Mouse (Mus musculus): ENCODE results near the gene Slc22a20. TPM values are rescaled to one million over a fixed set of nuclear protein-coding genes. Genes with fewer than 3 reads are reported as not detected.

Gene Slc22a20
- polyA plus RNA-seq (2017; shearing (Covaris generic)) = not detected

DNA sequence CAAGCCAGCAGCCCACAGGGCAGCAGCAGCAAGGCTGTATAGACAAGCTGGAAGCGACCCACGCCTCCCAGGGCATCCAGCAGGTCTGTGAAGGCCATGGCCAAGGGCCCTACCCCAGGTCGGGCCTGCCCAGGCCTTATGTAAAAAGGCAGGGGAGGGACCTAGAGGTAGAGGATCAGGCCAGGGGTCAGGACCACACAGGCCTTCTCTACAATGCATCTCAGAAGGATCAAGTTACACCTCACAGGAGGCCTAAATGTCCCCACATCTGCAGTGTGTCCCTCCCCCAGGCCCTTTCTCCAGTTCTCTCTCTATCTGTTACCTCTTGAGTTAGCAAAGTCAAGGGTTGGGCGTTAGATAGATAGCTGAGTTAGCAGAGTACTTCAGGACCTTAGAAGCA is at the start of gene Slc22a20:
Gene Slc22a20 (minus strand): TSS at position 101 of the 400 bp plus-strand sequence.
- ATAC-seq = no peak

DNA sequence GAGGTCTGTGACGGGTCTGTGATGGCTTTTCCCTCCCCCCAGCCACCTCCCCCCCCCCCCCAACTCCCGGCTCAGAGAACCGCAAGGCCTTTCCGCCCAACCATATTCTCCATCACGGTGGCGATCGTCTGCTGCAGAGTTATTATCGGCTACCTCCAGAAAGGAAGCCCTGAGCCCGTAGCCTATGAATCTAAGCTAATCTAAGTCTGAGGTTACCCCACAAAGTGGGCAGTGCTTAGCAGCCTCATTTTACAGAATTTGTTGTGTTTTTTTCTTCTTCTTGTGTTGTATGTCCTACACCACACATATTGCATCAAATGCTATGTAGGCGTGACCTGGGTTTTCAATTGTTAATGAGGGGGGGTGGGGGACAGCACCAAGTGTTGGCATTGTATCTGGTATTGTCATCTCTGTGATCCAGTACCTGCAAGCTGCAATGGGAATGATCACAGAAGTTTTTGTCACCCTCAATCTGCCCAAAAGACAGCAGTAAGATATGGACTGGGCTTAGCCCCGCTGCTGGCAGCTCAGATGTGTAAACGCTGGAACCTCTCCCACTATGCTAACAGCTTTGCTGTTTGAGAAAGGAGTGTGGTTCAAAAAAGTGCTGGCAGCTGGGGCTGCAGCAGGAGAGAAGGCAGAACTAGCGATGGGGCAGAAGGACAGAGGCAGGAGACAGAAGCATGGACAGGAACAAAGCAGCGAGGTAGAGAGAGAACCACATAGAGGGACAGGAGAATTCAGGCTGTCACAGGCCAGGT is 44.8 kb upstream of the Slc22a20 start:
- ATAC-seq = no peak

DNA sequence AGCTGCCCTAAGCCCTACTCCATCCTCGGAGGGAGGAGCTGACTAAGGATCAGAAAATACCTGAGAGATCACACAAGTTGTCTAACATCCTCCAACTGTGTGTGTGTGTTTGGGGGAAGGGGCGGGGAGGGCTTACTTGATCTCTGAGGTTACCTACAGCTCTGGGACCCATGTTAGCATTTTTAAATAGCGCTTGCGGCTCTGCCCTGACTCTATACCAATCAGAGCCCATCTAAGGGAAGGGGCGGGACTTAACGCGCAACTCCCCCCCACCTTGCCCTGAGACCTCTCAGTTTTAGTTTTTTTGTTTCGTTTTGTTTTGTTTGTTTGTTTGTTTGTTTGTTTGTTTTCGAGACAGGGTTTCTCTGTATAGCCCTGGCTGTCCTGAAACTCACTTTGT is 43.5 kb upstream of the Slc22a20 start:
- ATAC-seq = no peak

DNA sequence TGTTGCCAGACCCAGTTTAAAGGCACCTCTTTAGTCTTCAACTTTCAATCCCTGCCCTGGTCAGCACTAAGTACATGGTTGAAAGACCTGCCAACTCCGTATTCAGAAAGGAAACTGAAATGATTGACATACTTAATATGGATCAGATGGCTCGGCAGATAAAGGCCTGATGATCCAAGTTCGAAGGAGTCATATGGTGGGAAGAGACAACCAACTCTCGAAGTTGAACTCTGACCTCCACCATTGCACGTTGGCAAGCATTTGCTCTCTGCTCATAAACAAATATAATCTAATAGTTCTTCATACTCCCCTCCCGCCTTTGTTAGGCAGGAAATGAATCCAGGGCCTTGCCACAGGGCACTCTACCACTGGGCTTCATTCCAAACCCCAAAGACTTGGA is 43.0 kb upstream of the Slc22a20 start:
- ATAC-seq = no peak

DNA sequence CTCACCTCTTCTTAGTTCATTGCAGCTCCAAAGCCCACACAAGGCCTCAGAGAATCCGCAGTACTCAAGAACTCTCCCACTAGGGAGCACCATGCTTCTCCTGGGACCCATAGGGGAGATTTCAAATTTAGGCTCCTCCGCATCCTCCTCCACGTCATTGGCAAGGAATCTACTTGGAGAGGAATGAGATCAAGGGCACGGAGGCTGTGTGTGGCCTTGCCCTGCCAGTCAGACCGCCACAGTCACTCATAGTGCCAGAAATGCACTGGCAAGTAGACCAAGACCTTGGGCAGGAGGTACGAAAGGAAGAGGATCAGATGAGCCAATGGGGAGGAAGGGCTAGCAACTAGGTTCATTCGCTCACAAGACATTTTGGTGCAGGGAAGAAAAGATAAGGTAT is 38.0 kb upstream of the Slc22a20 start:
- ATAC-seq = no peak

DNA sequence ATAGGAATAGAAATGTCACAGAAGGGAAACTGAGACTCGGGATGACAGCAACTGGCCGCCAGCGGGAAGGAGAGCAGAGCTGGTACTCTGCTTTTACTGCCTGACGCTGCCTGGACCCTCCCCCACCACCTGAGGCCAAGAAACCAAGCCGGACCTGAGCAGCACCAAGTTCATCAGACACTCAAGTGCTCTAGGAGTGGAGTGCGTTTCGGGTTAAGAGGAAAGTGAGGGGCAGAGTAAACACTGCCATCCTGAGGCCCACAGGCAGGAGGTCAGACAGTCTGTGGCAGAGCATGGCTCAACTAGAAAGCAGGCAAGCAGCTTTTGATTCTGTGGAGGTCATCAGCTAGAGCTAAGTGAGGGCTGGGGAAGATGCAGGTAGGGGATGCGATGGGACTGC is 37.1 kb upstream of the Slc22a20 start:
- ATAC-seq = no peak

DNA sequence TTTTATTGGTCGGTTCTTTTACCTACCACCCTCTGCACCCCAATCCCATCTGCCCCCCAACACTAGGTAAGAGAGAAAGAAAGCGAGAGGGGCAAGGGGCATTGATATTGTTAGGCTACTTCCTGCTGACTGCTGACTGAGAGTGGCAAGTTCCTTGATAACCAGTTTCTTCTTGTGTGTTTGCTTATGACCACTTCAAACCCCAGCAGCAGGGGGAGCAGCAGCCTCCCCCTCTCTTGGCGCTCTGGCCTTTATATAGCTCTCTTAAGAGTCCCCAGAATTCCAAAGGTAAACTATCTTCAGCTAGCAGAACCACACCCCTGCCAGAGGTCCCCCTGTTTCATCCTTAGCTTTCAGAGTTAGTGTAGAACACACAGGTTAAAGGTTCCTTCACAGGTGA is 34.3 kb upstream of the Slc22a20 start:
- ATAC-seq = no peak

DNA sequence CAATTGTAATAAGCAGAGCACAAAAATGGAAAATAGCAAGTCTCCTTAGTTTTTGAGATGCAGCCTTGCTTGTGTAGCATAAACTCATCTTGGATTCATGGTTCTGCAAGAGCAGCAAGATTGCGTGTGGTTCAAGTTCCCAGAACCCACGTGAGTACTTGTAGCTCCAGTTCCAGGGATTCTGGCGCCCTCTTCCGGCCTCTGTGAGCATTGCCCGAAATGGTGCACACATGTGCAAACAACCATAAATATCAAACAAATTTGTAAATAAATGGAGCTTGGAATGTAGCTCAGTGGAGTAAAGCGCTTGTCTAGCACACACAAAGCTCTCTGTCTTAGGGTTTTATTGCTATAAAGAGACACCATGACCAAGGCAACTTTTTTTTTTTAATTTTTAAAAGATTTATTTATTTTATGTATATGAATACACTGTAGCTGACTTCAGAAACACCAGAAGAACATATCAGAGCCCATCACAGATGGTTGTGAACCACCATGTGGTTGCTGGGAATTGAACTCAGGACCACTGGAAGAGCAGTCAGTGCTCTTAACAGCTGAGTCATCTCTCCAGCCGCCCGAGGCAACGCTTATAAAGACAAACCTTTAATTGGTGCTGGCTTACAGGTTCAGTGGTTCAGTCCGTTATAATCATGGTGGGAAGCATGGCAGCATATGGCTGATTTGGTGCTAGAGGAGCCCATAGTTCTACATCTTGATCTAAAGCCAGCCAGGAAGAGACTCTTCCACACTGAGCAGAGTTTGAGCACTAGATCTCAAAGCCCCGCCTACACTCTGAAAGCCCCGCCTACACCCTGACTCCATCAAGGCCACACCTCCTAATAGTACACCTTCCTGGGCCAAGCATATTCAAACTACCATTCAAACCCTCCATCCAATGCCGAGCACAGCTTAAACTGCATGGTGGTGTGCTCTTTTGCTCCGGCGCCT is 32.5 kb upstream of the Slc22a20 start:
- ATAC-seq = peak; percentile 19

DNA sequence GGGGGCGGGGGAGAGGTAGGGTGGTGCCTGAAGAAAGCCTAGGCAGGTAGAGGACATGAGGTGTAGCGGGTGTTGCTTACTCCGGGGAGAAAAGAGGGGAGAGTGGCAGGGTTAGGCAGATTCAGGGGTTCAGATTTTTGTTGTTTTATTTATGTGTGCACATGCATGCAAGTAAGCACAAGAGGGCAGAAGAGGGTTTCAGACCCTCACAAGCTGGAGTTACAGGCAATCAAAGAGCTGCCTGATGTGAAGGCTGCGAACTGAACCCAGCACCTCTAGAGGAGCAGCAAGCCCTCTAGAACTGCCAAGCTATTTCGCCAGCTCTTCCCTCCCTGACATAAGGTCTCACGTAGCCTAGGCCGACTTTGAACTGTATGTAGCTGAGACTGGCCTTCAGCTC is 30.6 kb upstream of the Slc22a20 start:
- ATAC-seq = no peak

DNA sequence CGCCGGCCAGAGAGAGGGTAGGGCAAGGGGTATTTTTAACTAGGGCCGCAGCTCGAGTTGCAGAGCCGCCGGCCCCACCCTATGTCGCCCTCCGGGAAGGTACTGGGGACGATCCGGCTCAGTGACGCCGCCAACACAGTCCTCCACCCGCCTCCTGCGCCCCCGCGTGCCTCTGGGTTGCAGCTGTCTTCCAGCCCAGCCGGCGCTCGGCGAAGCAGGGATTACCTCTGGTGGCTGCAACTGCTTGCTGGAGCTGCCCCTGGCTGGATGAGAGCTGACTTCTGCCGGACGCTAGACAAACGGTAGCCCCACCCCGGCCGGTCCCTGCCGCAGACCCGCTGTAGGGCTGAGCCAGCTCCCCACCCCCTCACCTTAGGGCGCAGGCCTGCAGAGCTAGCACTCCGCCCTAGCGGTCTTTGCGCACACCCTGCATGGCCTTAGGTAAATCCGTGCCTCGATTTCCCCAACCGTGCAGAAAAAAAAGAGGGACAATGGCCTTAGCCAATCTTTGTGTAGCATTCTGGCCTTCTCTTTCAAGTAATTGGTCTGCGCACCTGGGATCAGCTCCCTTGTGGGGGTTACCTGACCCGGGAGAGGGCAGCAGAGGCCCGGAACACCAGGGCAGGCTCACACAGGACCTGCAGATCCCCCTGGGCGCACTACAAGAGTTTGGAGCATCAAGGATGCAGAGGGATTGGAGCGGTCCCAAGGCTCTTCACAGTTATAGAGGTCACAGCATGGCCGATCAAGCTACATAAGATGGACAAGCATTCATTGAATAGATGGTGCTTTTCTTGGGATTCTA is 29.8 kb upstream of the Slc22a20 start, which contains the start of gene Capn1:
Gene Capn1 (minus strand): TSS at position 387 of the 805 bp plus-strand sequence.
- peak; percentile 64 for ATAC-seq

DNA sequence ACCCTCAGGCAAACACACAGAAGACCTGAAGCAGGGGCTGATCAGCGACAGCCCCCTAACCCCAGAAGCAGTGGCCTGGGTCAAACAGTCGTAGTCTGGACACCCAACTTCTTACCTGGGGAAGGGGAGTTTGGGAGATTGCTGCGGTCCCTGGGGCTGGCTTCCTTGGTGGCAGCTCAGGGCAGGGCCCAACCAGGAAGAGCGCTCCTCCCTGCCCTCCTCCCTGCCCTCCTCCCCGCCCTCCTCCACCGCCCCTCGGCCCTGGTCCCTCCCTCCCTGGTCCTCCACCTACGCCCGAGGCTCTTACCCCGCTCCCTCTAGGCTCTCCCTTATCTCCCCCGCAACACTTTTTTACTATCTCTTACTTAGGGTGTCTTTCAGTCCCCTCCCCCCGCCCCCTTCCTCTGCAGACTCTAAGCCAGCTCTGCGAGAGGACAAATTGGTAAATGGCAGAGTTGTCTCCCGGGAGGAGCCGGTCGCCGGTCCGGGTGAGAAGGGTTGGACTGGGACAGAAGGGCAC is 29.1 kb upstream of the Slc22a20 start:
- peak; percentile 63 for ATAC-seq

DNA sequence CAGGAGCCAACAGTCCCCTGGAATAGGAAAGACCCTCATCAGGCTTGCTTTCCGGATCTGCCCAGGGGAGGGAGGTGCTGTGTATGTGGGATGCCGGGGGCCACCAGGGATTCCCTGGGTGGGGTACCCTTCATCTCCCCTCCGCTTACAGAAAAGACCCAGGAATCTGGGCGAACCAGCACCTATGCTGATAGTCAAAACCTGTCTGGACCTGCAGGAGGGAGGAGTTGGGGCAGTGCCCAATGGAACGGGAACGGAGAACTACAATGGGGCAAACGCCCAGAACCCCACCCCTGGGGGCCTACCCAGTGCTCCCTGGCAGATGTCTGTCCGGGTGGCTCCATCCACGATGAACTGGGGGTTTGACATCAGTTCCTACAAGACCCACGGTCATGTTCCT is 27.7 kb upstream of the Slc22a20 start:
- ATAC-seq = no peak

DNA sequence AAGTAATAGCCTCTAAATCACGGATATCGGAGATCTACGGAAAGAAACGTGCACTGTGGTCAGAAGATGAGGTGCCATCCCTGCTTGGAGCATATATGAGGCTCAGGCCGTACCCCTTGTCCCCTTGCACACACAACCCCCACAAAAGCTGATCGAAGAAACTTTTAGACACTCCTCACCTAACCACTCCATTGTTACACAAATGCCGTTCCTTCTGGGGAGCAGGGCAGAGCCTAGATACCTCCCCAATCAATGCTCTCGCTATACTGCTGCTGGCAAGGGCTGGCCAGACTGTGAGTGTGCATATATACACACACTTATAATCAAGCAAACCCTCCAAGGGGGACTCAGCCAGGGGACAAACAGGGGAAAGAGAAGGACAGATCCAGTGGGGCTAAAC is 23.2 kb upstream of the Slc22a20 start:
- no peak for ATAC-seq

DNA sequence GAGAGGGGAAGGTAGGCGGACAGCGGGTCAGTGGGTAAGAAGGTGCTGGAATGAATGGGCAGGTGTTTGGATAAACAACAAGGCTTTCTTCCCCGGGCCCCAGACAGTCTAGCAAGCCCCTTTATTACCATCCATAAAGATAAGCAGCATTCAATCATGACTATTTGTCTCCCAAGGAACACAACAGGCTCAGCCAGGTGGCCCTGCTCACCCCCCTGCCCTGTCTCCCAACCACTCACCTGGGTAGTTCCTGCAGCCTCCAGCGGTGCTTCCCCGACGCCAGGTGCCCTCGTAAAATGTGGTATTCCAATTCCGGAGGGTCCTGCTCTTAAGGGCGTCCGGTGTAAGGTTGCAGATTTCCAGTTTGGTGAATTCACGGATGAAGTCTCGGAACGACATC is 21.1 kb upstream of the Slc22a20 start:
- ATAC-seq = no peak

DNA sequence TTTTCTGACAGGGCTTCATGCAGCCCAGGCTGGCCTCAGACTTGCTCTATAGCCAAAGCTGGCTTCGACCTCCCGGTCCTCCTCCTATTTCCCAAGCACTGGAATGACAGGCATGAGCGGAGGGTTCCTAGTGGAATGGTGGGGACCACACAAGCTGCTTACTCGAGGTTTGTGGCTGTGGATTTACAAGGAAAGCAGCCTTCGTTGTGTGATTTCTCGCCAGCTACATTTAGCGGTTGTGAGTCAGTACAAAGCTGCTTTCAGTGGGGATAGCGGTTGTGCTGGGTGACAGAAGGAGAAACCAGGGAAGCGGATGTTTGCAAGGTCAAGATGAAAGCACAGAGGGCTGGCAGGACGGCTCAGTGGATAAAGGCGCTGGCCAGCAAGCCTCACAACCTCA is 19.6 kb upstream of the Slc22a20 start:
- ATAC-seq = no peak

DNA sequence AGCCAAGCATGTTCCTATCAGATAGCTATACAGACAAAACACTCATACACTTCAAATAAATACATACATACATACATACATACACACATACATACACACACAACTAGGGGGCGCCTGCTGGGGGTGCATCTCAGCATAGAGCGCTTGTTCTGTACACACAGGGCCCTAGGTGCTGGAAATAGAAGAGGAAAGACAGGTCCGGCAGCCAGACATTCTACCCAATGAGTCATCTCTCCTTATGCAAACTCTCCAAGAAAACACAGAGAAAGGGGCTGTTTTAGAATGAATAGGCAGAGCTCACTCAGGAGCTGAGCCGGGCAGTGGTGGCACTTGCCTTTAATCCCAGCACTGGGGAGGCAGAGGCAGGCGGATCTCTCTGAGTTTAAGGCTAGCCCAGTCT is 14.0 kb upstream of the Slc22a20 start:
- no peak for ATAC-seq

DNA sequence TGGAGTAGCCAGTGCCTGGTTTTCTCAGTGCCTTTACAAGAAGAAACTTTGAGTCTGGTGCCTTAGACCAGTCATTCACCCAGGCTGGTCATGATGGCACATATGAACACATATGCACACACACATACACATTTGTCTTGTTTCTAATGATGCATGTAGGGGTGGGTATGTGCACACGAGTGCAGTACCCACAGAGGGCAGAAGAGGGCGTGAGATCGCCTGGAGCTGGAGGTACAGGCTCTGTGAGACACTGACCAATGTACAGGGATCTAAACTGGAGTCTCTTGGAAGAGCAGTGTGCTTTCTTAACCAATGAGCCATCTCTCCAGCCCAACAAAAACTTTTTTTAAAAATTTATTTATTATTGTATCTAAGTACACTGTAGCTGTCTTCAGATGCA is 12.2 kb upstream of the Slc22a20 start:
- ATAC-seq = no peak

DNA sequence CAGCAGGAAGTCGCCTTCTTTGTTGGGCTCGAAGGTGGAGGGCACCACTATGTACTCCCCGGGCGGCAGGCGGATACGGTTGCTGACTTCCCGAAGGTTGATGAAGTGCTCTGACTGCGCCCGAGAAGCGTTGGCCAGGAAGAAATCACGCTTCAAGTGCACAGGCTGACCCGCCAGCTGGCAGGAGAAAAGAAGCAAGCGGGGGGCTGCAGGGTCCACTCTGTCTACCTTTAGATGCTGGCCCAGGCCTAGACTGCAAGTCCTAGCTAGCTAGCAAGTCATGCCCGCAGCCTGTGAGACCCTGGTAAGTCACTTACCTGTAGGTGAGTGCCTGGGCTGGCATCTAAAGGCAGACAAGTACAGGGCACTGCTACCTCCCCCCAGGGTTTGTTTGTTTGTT is 8.8 kb upstream of the Slc22a20 start:
- ATAC-seq = no peak

DNA sequence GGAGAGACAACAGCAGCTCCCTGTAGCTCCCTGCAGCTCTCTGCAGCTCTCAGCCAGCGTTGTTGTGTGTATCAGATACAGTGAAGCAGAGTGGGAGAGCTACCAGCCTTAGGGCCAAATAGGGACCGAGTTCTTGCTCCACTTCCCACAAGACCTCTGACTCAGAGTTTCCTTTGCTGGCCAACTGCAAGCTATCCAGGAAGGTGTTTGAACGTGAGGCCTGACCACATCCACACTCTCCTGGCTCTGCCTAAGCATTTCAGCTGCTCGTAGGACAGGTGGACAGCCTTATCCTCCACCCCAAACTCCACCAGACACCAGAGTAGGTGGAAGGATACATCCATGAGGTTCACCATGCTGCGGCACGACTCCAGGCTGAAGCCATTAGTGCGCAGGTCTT is 6.1 kb upstream of the Slc22a20 start:
- ATAC-seq = no peak

DNA sequence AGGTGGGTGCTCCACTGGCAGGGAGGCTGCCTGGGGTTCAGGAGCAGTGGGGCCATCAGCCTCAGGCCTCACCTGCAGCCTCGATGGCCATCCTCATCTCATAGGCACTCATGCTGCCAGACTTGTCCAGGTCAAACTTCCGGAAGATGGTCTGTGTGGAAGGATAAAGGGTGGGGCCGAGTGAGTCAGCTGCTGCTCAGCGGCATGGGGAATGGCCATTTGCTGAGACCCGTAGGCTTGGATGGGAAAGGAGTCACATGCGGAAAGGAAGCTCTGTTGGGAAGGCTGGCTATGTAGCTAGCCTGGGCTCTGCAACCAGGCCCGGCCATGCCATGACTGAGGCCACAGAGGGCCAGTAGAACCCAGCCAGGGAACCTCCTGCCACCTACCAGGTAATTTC is 5.5 kb upstream of the Slc22a20 start:
- no peak for ATAC-seq

DNA sequence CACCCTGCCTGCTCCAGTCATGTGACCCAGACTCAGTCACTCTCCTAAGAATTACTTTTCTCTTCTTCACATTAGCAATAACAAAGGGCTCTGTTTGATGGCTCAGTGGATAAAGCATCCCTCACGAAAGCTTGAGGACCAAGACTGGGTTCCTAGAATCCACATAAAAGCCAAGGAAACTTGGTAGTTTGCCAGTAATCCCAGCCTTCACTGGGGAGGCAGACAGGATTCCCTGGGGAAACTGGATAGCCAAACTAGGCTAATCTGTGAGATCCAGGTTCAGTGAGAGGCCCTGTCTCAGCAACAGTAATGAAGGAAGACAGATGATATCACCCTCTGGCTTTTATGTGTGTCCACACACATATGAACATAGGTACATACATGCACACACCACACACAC is 5.0 kb upstream of the Slc22a20 start:
- no peak for ATAC-seq

DNA sequence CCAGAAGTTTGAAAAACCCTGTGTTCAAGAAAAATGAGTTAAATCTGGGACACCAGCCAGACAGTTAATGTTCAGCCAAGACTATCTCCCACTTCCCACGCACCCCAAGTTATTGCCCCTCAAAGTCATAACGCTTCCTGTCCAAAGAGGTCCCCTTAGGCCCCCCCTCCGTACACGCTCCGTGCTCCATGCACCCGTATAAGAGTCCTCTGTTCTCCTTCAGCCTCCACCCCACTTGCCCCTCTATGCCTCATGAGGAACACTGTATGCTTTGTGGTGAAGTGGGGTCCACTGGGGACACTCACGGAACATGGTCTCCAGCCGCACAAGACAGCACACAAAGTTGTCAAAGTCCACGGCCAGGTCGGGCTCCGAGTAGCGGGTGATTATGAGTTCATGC is 4.1 kb upstream of the Slc22a20 start:
- no peak for ATAC-seq

DNA sequence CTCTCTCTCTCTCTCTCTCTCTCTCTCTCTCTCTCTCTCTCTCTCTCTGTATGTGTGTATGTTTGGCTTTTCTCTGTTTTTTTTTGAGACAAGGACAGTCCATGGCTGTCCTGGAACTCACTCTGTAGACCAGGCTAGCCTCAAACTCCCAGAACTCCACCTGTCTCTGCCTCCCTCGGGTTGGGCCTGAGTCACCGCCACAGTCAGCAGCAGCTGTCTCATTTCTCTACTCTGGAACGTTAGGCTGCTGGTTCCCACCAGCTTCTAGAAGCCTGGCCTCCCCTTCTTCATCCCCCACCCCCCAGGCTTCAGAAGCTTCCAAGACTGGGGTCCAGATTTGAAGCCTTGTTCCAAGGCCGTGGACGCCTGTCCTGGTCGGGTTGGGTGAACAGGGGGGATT is 3.6 kb upstream of the Slc22a20 start:
- ATAC-seq = no peak
